Mouse (Mus musculus): ENCODE data around the gene Immp2l.
"Not testable (repeated sequence)": the region's sequence is repeated elsewhere in the genome, so short reads cannot be mapped to it uniquely, and the experiment has no call there.

The Immp2l gene

DNA sequence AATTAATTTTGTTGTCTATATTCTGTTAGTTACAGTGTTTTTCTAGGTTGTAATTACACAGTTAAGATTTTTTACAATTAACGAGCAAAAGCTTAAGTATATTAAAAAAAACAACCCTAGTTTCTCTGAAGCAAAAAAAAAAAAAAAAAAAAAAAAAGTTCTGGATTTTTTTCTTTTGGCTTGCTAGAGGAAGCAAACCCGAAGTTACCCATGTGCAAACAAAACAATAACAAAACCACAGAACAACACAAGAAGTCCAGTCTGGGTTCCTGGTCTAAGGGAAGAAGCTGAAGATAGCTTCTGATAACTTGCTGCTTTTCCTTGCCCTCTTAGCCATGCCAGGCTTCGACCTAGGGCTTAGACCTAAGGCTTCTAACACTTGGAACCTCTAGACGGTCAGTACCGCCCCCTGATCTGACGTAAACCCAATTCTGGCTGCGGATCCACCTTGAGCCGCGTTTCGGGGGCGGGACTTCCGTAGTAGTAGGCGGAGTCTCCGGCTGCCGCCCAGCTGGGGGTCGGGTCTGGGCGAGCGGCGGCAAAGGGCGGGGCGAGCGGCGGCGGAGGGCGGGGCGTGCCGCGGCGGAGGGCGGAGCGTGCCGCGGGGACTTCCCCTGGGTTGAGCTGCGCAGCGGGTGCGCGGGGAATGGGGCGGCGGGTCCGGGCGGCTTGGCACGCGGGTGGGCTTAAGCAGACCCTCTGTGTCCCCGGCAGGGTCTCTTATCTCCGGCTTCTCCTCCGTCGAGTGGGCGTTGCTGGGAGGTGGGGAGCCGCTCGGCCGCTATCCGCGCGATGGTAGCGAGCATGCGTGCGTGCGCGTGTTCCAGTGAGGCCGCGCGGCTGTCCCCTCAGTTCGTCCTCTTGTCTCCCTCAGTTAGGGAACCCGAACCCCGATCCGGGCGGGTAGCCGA lies at the start of gene Immp2l:
TSS of gene Immp2l (plus strand) at position 580 of the 911 bp plus-strand sequence.
- peak; percentile 96 for DNase-seq (ENCODE audit: low read depth, low spot score)

DNA sequence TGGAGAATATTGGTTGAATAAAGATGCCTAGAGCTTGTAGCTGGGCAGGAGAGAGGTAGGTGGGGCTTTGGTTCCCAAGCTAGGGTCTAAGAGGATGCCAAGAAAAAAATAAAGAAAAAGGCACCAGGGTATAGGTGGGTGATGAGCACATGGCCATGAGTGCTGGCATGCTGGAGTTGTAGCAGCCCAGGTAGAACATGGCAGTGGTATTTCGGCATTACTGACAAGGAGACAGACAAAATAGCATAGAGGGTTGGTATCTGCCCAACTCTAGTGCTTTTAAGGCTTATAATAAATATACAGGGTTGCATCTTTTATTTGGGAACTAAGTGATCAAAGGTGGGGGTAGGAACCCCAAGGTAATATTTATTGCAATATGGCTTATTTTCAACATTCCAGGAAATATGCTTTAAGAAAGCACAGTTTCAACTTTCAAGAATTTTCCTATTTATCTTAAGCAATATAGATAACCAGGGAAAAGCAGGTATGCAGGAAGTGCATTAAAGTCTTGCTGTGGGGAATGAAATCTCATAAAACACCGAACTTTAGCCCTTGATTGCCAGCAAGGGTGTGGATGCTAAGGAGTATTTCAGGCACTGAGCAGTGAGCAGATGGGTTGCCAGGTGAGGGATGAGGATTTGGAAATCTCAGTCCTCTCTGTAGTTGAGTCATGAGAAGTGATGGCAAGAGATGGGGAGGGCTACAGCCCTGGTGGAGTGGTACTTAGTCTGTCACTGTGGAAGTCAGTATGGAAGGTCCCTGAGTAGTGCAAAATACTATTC lies 45.0 kb upstream of the Immp2l start:
- no peak for DNase-seq (ENCODE audit: low read depth, low spot score)

DNA sequence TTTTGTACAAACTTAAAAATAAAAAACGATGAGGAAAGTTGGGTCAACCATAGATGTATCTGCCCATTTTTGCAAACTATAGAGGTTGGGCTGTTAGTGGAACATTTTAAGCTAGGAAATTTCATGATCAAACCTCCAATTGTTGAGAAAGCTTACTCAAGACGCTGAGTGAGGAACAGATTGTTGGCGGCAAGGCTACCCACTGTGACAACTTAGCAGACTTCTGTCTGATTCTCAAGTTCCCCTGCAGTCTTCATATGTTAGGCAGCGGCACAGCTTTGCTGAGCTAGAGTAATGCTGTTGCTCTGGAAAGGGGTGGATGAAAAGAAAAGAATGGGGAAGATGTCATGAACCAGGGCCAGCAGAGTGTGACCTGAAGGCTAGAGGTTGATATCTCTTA lies 44.2 kb upstream of the Immp2l start:
- no peak for DNase-seq (ENCODE audit: low read depth, low spot score)

DNA sequence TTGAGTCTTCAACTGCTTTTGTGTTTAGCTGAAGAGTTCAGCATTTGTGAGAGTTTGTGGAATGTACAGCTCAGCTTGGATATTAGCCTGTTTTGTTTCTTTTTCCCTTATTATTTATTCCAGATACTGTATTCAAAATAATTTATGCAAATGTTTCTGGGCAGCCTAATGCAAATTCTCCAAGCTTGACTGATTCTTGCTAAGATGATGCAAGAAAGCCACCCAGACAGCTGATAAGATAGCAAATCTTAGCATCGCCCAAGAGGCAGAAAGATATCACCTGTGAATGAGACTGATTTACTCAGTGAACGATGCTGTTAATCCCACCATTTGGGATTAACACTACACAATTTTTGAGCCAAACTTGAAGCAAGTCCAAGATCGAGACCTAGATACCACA lies 43.7 kb upstream of the Immp2l start:
- no peak for DNase-seq (ENCODE audit: low read depth, low spot score)

DNA sequence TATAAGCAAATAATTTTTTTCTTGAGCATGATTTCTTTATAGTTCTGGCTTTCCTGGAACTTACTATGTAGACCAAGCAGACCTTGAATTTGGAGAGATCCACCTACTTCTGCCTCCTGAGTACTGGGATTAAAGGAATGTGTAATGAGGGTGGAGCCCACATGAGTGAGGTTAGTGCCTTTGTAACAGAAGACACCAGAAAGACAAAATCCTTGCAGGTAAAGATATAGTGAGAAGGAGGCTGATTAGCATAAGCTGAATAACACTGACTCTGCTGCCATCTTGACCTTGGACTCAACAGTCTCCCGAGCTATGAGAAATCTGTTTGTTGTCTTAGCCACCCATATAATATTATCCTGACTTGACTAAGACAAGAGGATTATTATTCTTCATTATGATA lies 40.9 kb upstream of the Immp2l start:
- DNase-seq (ENCODE audit: low read depth, low spot score) = no peak

DNA sequence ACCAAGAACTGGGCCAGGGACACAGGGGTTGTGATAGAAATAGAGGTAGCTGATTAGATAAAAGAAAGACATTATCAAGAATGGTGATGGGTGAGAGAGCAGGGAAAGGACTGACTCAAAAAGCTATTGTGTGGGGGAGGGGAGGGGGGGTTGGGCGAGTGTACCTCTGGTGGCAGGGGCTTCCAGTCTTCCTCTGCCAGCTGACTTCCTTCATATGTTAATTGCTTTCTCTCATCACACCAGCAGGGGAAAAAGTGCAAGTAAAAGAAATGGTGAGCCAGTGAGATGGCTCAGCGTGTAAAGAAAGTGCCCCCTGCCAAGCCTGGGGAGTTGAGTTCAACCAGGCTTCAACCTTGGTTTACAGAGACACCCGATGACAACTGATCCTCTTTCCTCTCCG lies 39.2 kb upstream of the Immp2l start:
- no peak for DNase-seq (ENCODE audit: low read depth, low spot score)

DNA sequence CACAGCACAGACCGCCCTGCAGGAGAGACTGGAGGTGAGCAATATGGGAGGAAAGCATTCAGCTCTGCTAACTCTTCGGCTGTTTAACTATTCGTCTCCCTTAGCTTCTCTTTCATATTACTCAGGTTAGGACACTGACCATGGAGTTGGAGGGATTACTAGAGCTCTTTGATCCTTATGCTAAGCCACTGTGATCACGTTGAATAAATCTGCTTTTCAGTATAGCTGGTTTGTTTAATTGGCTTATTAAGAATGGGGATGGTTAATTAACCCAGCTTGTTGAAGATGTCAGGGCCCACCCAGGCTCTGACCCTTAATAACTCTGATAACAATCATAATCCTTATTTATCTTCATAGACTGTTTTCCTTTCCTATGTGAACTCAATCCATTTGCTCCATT lies 38.1 kb upstream of the Immp2l start:
- no peak for DNase-seq (ENCODE audit: low read depth, low spot score)

DNA sequence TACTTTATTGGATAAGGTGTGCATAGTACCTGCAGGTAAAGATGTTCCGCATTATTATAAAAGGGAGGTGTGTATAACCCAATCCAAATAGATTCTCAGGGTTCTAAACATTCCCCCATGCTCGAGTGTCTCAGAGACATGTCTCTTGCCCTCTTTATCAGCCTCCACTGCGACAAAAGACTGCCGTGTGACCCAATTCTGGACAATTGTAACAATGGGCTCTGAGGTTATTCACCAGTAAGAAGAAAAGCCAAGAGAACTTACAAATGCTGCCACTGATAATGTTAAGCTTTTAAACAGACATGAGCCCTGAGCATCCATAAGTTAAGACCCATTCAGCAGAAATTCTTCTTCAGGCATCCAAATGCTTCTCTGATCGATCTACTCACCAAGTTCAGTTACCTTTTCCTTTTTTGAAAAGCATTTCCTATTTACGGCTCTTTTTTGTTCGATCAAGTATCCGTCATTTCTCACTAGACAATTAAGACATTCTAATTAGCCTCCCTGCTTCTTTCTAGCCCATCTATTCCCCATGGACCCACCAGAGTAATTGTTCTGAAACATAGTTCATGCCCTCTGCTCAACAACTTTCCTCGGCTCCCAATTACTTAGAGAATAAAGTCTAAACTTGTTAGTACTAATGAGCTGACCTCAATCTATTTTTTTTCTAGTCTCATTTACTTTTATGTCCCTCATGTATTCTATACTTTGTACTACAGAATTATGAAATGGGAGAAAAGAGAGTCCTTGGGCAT lies 35.4 kb upstream of the Immp2l start:
- DNase-seq (ENCODE audit: low read depth, low spot score) = no peak

DNA sequence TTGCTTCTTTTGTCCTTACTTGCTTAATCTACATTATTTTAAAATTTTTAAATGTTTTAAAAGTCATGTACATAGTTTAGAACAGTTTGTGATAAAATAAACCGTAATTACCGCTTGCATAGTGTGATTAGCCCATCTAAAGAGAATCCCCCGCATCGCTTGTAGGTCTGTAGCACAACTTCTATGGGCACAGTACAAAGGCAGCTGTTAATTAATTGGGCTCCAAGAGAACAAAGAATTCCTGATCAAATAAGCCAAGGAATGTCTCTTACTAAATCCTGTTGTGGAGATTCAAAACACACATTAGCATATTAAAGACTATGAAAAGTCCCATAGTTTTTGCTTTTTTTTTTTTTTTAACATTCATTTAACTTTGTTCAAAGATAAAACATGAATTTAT lies 32.2 kb upstream of the Immp2l start:
- no peak for DNase-seq (ENCODE audit: low read depth, low spot score)

DNA sequence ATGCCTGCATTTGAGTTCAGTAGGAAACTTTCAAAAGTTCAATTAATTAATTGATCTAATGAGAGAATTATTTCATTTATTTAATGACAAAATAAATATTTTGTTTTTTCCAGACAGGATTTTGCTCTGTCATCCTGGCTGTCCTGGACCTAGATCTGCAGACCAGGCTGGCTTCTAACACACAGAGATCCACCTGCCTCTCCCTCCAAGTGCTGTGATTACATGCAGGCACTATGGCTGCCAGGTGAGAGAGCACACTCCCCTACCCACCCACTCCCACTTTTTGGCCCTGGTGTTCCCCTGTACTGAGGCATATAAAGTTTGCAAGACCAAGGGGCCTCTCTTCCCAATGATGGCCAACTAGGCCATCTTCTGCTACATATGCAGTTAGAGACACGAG lies 31.7 kb upstream of the Immp2l start:
- not testable (repeated sequence) for DNase-seq (ENCODE audit: low read depth, low spot score)

DNA sequence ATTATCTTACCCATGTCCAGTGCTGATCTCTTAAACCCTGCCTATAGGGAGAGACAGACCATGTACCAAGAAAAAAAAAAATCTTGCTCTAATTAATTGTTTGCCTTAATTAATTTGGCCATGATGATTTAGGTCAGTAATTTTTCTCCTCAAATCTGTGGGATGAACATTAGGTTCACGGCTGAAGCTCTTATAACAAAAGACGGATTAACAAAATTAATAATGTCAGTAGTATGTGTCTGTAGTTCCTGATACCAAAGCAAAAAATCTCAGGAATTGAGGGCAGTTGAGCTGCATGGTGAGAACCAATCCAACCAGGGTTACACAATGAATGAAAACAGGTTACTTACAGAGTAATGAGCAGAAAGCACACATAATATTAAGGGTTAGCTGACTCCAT lies 29.0 kb upstream of the Immp2l start:
- DNase-seq (ENCODE audit: low read depth, low spot score) = no peak

DNA sequence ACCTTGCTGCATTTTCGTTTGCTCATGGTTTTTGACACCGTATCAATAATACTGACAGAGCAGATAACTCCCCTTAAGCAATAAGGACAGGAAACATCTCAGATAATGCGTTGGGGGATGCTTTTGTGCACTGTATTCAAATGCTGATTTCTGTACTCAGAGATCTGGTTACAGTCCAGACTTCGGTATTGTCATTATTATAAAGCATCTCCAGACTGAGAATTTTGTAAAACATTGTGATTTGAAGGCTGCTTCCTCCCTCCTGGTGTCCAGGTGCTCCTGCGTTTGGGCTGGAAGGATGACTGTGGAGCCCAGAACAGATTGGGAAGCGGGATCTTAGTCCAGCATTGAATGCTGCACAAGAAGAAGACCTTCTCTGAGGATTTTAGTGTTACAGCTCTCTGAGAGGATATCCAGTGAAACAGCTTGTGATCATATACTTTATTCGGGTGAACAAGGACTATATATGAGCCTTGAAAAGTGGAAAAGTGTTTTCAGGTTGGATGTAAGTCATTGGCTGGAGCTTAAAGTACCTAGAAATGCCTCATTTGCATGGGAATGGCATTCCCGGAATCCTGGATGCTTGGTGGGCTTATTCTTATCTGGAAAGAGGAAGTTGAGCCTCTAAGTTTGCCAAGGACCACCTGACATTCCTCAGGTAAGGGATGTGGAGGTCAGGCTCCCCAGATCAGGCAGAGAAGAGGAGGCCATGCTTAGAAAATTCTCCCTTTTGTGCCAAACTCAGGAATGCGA lies 28.1 kb upstream of the Immp2l start:
- no peak for DNase-seq (ENCODE audit: low read depth, low spot score)

DNA sequence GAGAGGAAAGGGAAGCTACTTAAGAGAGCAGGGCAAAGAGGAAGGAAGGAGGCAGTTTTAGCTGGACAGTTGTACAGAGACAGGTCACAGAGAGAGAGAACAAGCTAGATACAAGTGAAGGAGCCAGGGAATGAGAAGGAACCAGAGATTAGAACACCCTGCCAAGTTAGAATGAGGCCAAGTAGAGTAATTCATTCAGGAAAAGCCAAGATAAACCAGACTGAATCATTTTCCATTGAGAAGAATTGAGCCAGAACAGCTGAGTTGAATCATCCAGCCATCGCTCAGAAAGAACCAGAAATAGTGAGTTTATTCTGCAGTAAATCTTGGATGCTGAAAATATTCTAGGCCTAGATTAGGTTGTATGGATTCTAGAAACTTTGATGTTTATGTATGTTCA lies 1.4 kb upstream of the Immp2l start:
- DNase-seq (ENCODE audit: low read depth, low spot score) = no peak

DNA sequence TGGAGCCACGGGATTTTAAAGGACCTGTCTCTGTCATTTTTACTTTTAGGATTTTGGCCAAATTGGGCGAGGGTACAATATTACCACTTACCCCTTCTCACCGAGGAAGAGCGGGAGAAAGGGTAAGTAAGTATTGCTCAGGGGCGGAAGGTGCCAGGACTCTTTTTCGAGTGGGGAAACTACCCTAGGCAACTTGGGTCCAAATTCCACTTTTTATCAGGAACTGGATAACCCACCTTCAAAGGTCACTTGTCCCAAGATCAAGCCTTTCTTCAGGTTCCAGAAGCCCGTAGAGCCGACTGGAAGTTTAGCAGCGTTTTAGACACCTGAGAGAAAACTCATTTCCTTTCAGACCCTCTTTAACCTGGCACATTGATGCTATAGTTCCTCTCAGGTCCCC lies 622 bp downstream of the Immp2l start:
- no peak for DNase-seq (ENCODE audit: low read depth, low spot score)

DNA sequence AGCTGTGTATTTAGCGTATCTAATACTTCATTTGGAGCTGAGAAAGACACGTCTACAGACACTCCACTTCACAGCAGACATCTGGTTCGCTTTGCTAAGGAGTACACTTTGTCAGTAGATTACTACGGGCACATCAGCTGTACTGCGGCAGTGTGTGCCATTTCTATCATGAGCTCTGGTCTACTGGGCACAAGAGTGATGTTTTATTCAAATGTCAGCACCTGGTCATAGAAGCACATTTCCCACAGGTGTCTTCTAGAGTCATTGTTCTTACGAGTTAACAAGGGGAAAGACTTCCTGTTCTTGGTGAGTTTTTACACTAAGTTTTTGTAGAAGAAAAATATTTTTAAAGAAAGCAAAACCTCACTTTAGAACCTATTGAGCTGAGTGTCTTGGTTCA lies 3.6 kb downstream of the Immp2l start:
- no peak for DNase-seq (ENCODE audit: low read depth, low spot score)

DNA sequence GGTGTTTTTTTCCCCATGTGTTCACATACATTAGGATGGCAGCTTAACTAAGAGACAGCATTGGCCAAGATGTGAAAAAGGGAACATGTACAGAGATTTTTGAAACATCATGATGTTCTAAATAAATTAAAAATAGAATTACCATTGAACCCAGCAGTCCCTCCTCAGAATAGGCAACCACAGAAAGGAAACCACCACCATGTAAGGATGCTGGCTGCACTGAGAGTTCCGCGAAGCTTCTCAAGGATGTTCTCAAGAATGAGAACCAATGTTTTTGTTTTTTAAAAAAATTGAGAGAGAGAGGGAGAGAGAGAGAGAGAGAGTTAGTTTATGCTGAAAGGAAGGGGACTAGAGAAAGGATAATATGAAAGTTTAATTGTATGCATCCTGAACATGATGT lies 7.2 kb downstream of the Immp2l start:
- no peak for DNase-seq (ENCODE audit: low read depth, low spot score)

DNA sequence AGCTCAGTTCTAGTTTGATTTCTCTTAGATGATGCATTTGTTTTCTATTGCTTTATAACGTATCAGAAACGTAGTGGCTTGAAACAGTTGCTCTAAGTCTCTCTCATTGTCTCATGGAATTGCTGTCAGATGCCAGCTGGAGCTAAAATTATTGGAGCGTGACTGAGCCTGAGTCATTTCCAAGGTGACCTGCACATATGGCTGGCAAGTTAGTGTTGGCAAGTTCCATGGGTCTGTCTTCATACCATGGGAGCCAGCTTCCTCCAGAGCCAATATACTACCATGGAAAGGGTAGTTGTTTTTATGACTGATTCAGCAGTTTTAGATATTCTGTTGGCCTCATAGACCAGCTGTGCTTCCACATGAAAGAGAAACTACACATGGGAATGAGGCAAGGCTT lies 9.3 kb downstream of the Immp2l start:
- DNase-seq (ENCODE audit: low read depth, low spot score) = no peak

DNA sequence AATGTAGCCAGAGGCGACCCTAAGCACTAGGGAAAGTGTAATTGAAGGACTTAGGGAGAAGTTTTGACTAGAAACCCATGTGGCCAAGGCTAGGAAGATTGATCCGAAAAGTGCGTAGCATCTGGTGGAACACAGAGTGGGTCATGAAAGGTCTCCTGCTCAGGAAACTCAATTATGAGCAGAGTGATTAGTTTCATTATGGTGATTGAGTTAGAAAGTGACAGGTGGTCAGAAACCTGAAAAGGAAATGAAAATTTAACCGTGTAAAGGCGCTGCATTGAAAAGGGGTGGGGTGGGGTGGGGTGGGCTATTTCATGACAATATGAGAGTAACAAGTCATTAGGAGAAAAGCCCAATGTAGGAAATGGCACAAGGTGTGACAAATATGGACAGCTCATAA lies 15.9 kb downstream of the Immp2l start:
- no peak for DNase-seq (ENCODE audit: low read depth, low spot score)

DNA sequence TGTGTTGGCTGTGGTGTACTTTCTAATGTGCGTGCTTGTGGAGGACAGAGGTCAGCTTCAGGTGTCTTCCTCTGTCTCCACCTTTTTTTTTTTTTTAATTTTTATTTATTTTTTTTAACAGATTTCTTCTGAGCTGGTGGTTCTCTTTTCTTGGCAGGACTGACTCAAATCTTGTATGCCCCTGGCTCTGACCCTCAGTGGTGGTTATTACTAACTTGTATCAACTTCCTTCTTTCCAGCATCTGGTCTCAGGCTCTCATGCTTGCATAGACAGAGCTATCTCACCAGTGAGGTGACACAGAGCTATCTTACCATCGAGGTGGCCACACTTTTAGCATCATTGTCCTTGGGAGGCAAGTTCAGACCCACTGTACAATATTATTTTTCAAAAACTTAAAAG lies 17.8 kb downstream of the Immp2l start:
- DNase-seq (ENCODE audit: low read depth, low spot score) = no peak

DNA sequence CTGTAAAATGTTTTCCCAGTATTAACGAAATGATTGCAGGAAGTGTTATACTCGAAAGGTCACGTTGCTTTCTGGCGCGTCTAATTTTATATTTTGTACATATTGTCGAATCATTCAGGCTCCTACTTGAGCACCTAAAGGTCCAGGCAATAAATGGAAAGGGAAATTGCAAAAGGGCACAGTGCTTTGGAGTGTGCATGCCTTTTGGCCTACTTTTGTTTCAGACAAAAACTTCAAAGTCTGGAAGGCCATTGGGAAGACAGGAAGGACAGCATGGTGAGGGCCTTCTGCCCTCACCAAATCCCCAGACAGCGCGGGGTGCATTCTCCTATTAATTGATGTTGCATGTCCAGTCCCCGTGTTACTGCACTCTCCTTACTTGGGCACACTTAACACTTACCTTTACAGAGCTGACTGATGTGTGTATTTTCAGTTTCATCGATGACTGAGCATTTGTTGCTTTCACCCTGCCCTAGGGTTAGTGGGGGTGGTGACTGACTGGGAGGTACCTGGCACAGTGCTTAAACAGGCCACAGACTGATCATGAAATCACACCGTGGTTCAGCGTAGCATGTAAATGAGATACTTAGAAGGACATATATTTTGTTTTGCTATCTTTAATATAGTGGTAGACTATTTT lies 20.7 kb downstream of the Immp2l start:
- no peak for DNase-seq (ENCODE audit: low read depth, low spot score)

Data from CD4-positive helper T cell, adult 2 months (primary cell).